Mouse (Mus musculus) effector memory CD4-positive, alpha-beta T cell, adult 7 months (primary cell): ENCODE results near the gene Drp2. TPM values are rescaled to one million over a fixed set of nuclear protein-coding genes. Genes with fewer than 3 reads are reported as not detected.

ENCODE experiments used
- polyA plus RNA-seq: library from polyadenylated mRNA; unstranded; fragments of 100-300 nt; shearing (Covaris generic); gene quantifications from one replicate; pipeline ENCODE4 v1.2.1, GENCODE M21; 2017

Drp2 gene
- not detected for polyA plus RNA-seq

GRCm38 (mm10) chrX:134403863-134404583 is at the start of gene Drp2:
Gene Drp2 (plus strand): TSS chrX:134404551.

GRCm38 (mm10) chrX:134476290-134476689 is 71.9 kb downstream of the Drp2 start, which contains the start of gene Taf7l:
Gene Taf7l (minus strand): TSS chrX:134476490.

Other genes with a start within 250 kb of the Drp2 start
- 0.44 TPM for gene Xkrx, start 242.5 kb upstream of the Drp2 start, polyA plus RNA-seq
- not detected for gene Arl13a, start 217.1 kb upstream of the Drp2 start, polyA plus RNA-seq
- gene Nox1, start 182.6 kb upstream of the Drp2 start, polyA plus RNA-seq: not detected
- 22.3 TPM for gene Trmt2b, start 127.6 kb upstream of the Drp2 start, polyA plus RNA-seq
- not detected for gene Tmem35a, start 109.3 kb upstream of the Drp2 start, polyA plus RNA-seq
- 0.69 TPM for gene Cenpi, start 96.5 kb upstream of the Drp2 start, polyA plus RNA-seq
- gene Taf7l, start 71.9 kb downstream of the Drp2 start, polyA plus RNA-seq: not detected
- 18.8 TPM for gene Timm8a1, start 137.3 kb downstream of the Drp2 start, polyA plus RNA-seq
- gene Btk, start 179.0 kb downstream of the Drp2 start, polyA plus RNA-seq: not detected
- 246 TPM for gene Rpl36a, start 181.1 kb downstream of the Drp2 start, polyA plus RNA-seq
- gene Gla, start 196.6 kb downstream of the Drp2 start, polyA plus RNA-seq: 17.8 TPM
- 166 TPM for gene Hnrnph2, start 196.6 kb downstream of the Drp2 start, polyA plus RNA-seq